Mouse (Mus musculus) megakaryocyte, embryonic 14.5 days (primary cell): ENCODE measurements around the gene Fosb. TPM values are rescaled to one million over a fixed set of nuclear protein-coding genes. Genes with fewer than 3 reads are reported as not detected.

ENCODE experiments used
- H3K27me3 ChIP-seq: replicated peaks from 2 replicates; pipeline ENCODE3; 2012; ENCODE audit warnings: inconsistent platforms
- H3K36me3 ChIP-seq: replicated peaks from 2 replicates; pipeline ENCODE3; 2012; ENCODE audit warnings: low read length, inconsistent platforms, mixed read lengths
- H3K4me1 ChIP-seq: 2 replicates; pipeline ENCODE4 v1.6.1; 2012; ENCODE audit warnings: inconsistent platforms
- H3K4me3 ChIP-seq: replicated peaks from 2 replicates; pipeline ENCODE3; 2012; ENCODE audit warnings: moderate library complexity, mild to moderate bottlenecking, inconsistent platforms
- H3K9me3 ChIP-seq: 2 replicates; pipeline ENCODE4 v1.6.1; 2012; ENCODE audit warnings: inconsistent platforms
- FLI1 ChIP-seq: IDR thresholded peaks from 2 replicates; pipeline ENCODE4 v1.6.1; 2012; ENCODE audit warnings: low read length, inconsistent platforms, mixed read lengths
- GATA1 ChIP-seq: IDR thresholded peaks from 3 replicates; pipeline ENCODE4 v1.6.1; 2012; ENCODE audit warnings: mixed read lengths, low read length, inconsistent platforms, borderline replicate concordance
- polyA plus RNA-seq: library from polyadenylated mRNA; stranded (reverse); fragments of >175 nt; gene quantifications from 2 replicates; pipeline ENCODE4 v1.2.3, GENCODE M21; 2012; ENCODE audit warnings: low replicate concordance; ENCODE audit not compliant: insufficient read depth

Gene Fosb
- polyA plus RNA-seq, 1 experiment, result 33.1 TPM

DNA sequence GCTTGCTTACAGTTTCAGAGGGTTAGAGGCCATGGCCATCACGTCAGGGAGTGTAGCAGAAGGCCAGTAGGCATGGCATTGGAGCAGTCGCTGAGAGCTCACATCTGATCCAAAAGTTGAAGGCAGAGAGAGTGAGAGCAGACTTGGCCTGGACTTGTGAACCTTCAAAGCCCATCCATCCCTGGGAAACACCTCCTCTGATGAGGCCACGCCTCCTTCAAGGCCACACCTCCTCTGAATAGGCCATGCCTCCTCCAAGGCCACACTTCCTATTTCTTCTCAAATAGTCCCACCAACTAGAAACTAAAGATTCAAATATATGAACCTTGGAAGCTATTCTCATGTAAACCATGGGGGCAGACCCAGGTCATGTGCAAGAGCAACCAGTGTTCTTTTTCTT lies 25.7 kb upstream of the Fosb start:
- TF ChIP-seq GATA1 (no peak), FLI1 (no peak)
- peaks cover 82% of the 10 kb centered on the region for H3K4me1 ChIP-seq
- H3K27me3 ChIP-seq, result no peaks in the 10 kb centered on the region
- H3K36me3 ChIP-seq, result peaks cover 28% of the 10 kb centered on the region
- H3K9me3 ChIP-seq, result no peaks in the 10 kb centered on the region
- peak overlapping the region; percentile 89 for H3K4me3 ChIP-seq

DNA sequence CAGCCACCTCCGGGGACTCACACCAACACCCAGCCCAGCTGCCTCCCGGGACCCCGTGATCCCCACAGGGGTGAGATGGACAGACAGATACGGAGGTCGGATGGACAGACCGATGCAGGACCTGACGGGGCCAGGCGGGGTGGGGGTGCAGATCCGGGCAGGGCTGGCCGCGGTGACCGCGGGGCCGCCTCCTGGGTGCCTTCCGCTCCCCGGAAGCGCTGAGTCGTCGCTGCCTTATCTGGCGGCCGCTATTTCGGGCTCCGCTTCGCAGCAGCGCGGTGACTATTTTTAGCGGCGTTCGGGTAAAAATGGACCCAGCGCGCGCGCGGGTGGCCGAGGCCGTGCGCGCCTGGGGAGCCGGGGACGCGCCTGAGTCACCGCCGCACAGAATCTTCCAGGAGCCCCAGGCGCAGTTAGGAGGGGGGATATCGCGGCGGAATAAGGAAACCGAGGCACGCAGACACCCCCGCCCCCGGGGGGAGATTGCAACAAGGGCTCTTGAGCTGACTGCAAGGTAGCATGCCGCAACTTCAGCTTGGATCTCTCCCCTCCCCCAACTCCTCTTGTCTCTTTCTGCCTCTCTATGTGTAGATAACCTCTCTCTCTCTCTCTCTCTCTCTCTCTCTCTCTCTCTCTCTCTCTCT lies 23.0 kb upstream of the Fosb start:
- H3K4me1 ChIP-seq, result peaks cover 88% of the 10 kb centered on the region
- peak overlapping the region; percentile 93 for H3K4me3 ChIP-seq
- peaks cover 17% of the 10 kb centered on the region for H3K36me3 ChIP-seq
- no peaks in the 10 kb centered on the region for H3K27me3 ChIP-seq
- H3K9me3 ChIP-seq, result peaks cover 6% of the 10 kb centered on the region; the same call in 1 of the 2 replicates
- 0 out of 2 replicates have a peak, but pooled peaks have one; percentile 28 for TF ChIP-seq FLI1
- TF ChIP-seq GATA1, result peak; percentile 86

- Histone ChIP-seq H3K4me3 (peak overlapping the region; percentile 72), H3K9me3 (peaks cover 6% of the 10 kb centered on the region; the same call in 1 of the 2 replicates), H3K36me3 (peaks cover 8% of the 10 kb centered on the region), H3K27me3 (no peaks in the 10 kb centered on the region), H3K4me1 (peaks cover 88% of the 10 kb centered on the region)
- TF ChIP-seq GATA1 (no peak), FLI1 (no peak)
Measured at GRCm38 (mm10) chr7:19331910-19332309, 22.1 kb upstream of the Fosb start.

- Histone ChIP-seq H3K36me3 (no peaks in the 10 kb centered on the region), H3K4me1 (peaks cover 83% of the 10 kb centered on the region), H3K4me3 (no peak overlapping the region), H3K27me3 (peaks cover 17% of the 10 kb centered on the region), H3K9me3 (peaks cover 6% of the 10 kb centered on the region; the same call in 1 of the 2 replicates)
- TF ChIP-seq FLI1 (no peak), GATA1 (no peak)
Measured at GRCm38 (mm10) chr7:19328425-19328824, 18.6 kb upstream of the Fosb start.

DNA sequence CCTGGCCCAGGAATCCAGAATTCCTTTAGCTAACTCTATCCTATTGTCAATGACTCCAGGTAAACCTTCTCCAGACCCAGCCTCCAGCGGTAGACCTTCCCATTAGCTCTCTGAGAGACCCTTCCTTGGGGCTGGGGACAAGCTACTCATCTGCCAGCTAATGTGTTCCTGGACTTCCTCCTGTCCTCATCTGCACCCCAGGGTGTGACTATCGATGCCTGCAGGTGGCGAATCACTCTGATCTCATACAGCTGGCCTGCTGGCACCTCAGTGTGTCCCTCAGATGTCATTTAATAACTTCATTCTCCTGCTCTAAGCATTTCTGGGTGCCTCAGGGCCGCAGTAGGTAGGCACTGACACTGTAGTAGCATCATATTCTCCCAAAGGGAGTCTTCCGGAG lies 17.9 kb upstream of the Fosb start:
- TF ChIP-seq GATA1, result no peak
- TF ChIP-seq FLI1, result no peak
- peaks cover 17% of the 10 kb centered on the region for H3K27me3 ChIP-seq
- H3K9me3 ChIP-seq, result peaks cover 6% of the 10 kb centered on the region; the same call in 1 of the 2 replicates
- H3K4me3 ChIP-seq, result peak overlapping the region; percentile 90
- peaks cover 82% of the 10 kb centered on the region for H3K4me1 ChIP-seq
- no peaks in the 10 kb centered on the region for H3K36me3 ChIP-seq

- H3K9me3 ChIP-seq, result peaks cover 6% of the 10 kb centered on the region; the same call in 1 of the 2 replicates
- TF ChIP-seq GATA1 (no peak), FLI1 (no peak)
- peaks cover 81% of the 10 kb centered on the region for H3K4me1 ChIP-seq
- peak overlapping the region; percentile 90 for H3K4me3 ChIP-seq
- H3K27me3 ChIP-seq, result peaks cover 21% of the 10 kb centered on the region
- no peaks in the 10 kb centered on the region for H3K36me3 ChIP-seq
Measured at GRCm38 (mm10) chr7:19327128-19327527, 17.3 kb upstream of the Fosb start.

GRCm38 (mm10) chr7:19326359-19326758 lies 16.5 kb upstream of the Fosb start:
- Histone ChIP-seq H3K27me3 (peaks cover 21% of the 10 kb centered on the region), H3K36me3 (no peaks in the 10 kb centered on the region), H3K9me3 (peaks cover 6% of the 10 kb centered on the region; the same call in 1 of the 2 replicates), H3K4me1 (peaks cover 81% of the 10 kb centered on the region), H3K4me3 (peak overlapping the region; percentile 90)
- TF ChIP-seq GATA1 (no peak), FLI1 (no peak)

GRCm38 (mm10) chr7:19325262-19326199 lies 15.7 kb upstream of the Fosb start:
- H3K9me3 ChIP-seq, result peaks cover 6% of the 10 kb centered on the region; the same call in 1 of the 2 replicates
- H3K27me3 ChIP-seq, result peaks cover 21% of the 10 kb centered on the region
- H3K4me3 ChIP-seq, result peak overlapping the region; percentile 9
- no peaks in the 10 kb centered on the region for H3K36me3 ChIP-seq
- TF ChIP-seq GATA1 (no peak), FLI1 (no peak)
- peaks cover 82% of the 10 kb centered on the region for H3K4me1 ChIP-seq

DNA sequence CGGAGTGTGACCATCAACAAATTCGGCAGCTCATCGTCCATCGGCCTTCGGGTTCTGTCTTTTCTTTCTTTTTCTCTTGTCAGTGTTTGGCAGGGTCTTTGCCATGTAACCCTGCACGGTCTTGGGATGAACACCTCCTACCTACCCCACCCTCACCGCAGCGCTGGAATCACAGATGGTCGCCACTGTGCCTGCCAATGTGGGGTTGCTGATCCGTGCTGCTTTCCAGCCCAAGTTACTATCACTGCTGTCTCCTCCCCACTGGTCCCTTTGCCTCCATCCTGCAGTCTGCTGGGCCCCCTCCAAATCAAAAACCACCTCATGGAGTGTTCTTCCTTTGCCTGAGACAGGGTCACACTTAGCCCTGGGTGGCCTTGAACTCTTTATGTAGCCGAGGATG lies 14.4 kb upstream of the Fosb start:
- H3K36me3 ChIP-seq, result no peaks in the 10 kb centered on the region
- peaks cover 81% of the 10 kb centered on the region for H3K4me1 ChIP-seq
- H3K4me3 ChIP-seq, result peak overlapping the region; percentile 46
- peaks cover 27% of the 10 kb centered on the region for H3K27me3 ChIP-seq
- TF ChIP-seq FLI1, result no peak
- peaks cover 6% of the 10 kb centered on the region; the same call in 1 of the 2 replicates for H3K9me3 ChIP-seq

- peaks cover 40% of the 10 kb centered on the region for H3K27me3 ChIP-seq
- TF ChIP-seq GATA1 (no peak), FLI1 (no peak)
- H3K4me1 ChIP-seq, result peaks cover 85% of the 10 kb centered on the region
- no peaks in the 10 kb centered on the region for H3K36me3 ChIP-seq
- H3K4me3 ChIP-seq, result no peak overlapping the region
- no peaks in the 10 kb centered on the region for H3K9me3 ChIP-seq
Measured at GRCm38 (mm10) chr7:19322489-19322888, 12.6 kb upstream of the Fosb start.
